Mouse (Mus musculus): ENCODE measurements around the gene Fshb. TPM values are rescaled to one million over a fixed set of nuclear protein-coding genes. Genes with fewer than 3 reads are reported as not detected.

The Fshb gene
- not detected in 2 replicates for polyA plus RNA-seq (2015; fragmentation: Nextera tagmentation; extraction: Ambion mirVana)

GRCm38 (mm10) chr2:107059556-107059955 is at the start of gene Fshb:
TSS of gene Fshb (minus strand) at chr2:107059656.
- Histone ChIP-seq H3K27ac (no peak within 1 kb of the TSS), H3K9me3 (replicated peaks) (no peaks in the 10 kb centered on the region), H3K36me3 (no peaks in the 10 kb centered on the region), H3K9ac (no peak within 1 kb of the TSS), H3K4me3 (no peak within 1 kb of the TSS), H3K4me1 (replicated peaks) (no peaks in the 10 kb centered on the region), H3K27me3 (no peaks in the 10 kb centered on the region), H3K4me2 (no peak within 1 kb of the TSS)
- ATAC-seq (replicated peaks; ENCODE audit: insufficient number of reproducible peaks, insufficient read depth, low FRiP score, low read depth), result no peak
- WGBS, result 64% methylated on average over 4 of the region's 4 CpGs

GRCm38 (mm10) chr2:107084256-107084655 is 24.8 kb upstream of the Fshb start:
- Histone ChIP-seq H3K9me3 (replicated peaks) (no peaks in the 10 kb centered on the region), H3K4me3 (no peak overlapping the region), H3K36me3 (no peaks in the 10 kb centered on the region), H3K4me2 (no peak overlapping the region), H3K4me1 (replicated peaks) (peaks cover 6% of the 10 kb centered on the region; the same call in 1 of the 2 replicates), H3K27me3 (no peaks in the 10 kb centered on the region), H3K9ac (no peak overlapping the region), H3K27ac (no peak overlapping the region)
- no peak for ATAC-seq (replicated peaks; ENCODE audit: insufficient number of reproducible peaks, insufficient read depth, low FRiP score, low read depth)
- 64% methylated on average over 2 of the region's 2 CpGs for WGBS

- H3K27ac ChIP-seq, result peak overlapping the region; percentile 29; the same call in 1 of the 2 replicates
- H3K4me1 ChIP-seq (replicated peaks), result peaks cover 6% of the 10 kb centered on the region; the same call in 1 of the 2 replicates
- peak overlapping the region; percentile 47 for H3K4me2 ChIP-seq
- H3K36me3 ChIP-seq, result no peaks in the 10 kb centered on the region
- ATAC-seq (replicated peaks; ENCODE audit: insufficient number of reproducible peaks, insufficient read depth, low FRiP score, low read depth), result no peak; the same call in 1 of the 2 replicates
- no peak overlapping the region for H3K9ac ChIP-seq
- WGBS, result 42% methylated on average over 14 of the region's 14 CpGs
- H3K27me3 ChIP-seq, result no peaks in the 10 kb centered on the region
- H3K4me3 ChIP-seq, result peak overlapping the region; percentile 12
- H3K9me3 ChIP-seq (replicated peaks), result no peaks in the 10 kb centered on the region
Observed at GRCm38 (mm10) chr2:107083071-107083885, 23.8 kb upstream of the Fshb start.

GRCm38 (mm10) chr2:107063260-107063659 is 3.8 kb upstream of the Fshb start:
- Histone ChIP-seq H3K27me3 (no peaks in the 10 kb centered on the region), H3K36me3 (no peaks in the 10 kb centered on the region), H3K27ac (no peak overlapping the region), H3K4me3 (no peak overlapping the region), H3K9me3 (replicated peaks) (no peaks in the 10 kb centered on the region), H3K9ac (no peak overlapping the region), H3K4me1 (replicated peaks) (no peaks in the 10 kb centered on the region), H3K4me2 (no peak overlapping the region)
- no peak for ATAC-seq (replicated peaks; ENCODE audit: insufficient number of reproducible peaks, insufficient read depth, low FRiP score, low read depth)
- 50% methylated on average over 2 of the region's 2 CpGs for WGBS

GRCm38 (mm10) chr2:107045955-107046354 is 13.5 kb downstream of the Fshb start:
- no peak overlapping the region for H3K4me2 ChIP-seq
- no peaks in the 10 kb centered on the region for H3K9me3 ChIP-seq (replicated peaks)
- ATAC-seq (replicated peaks; ENCODE audit: insufficient number of reproducible peaks, insufficient read depth, low FRiP score, low read depth), result no peak
- no peaks in the 10 kb centered on the region for H3K4me1 ChIP-seq (replicated peaks)
- no peaks in the 10 kb centered on the region for H3K27me3 ChIP-seq
- no peak overlapping the region for H3K4me3 ChIP-seq
- no peak overlapping the region for H3K27ac ChIP-seq
- no peaks in the 10 kb centered on the region for H3K36me3 ChIP-seq
- H3K9ac ChIP-seq, result no peak overlapping the region

- Histone ChIP-seq H3K27ac (no peak overlapping the region), H3K9ac (no peak overlapping the region), H3K4me1 (replicated peaks) (no peaks in the 10 kb centered on the region), H3K27me3 (no peaks in the 10 kb centered on the region), H3K4me3 (no peak overlapping the region), H3K4me2 (no peak overlapping the region), H3K36me3 (no peaks in the 10 kb centered on the region), H3K9me3 (replicated peaks) (no peaks in the 10 kb centered on the region)
- 63% methylated on average over 4 of the region's 4 CpGs for WGBS
- no peak for ATAC-seq (replicated peaks; ENCODE audit: insufficient number of reproducible peaks, insufficient read depth, low FRiP score, low read depth)
Observed at GRCm38 (mm10) chr2:107040816-107041215, 18.6 kb downstream of the Fshb start.

GRCm38 (mm10) chr2:107035980-107036379 is 23.5 kb downstream of the Fshb start:
- Histone ChIP-seq H3K27me3 (no peaks in the 10 kb centered on the region), H3K4me1 (replicated peaks) (no peaks in the 10 kb centered on the region), H3K27ac (no peak overlapping the region), H3K4me2 (no peak overlapping the region), H3K9me3 (replicated peaks) (no peaks in the 10 kb centered on the region), H3K9ac (no peak overlapping the region), H3K36me3 (no peaks in the 10 kb centered on the region), H3K4me3 (no peak overlapping the region)
- WGBS, result 37% methylated on average over 2 of the region's 2 CpGs
- no peak for ATAC-seq (replicated peaks; ENCODE audit: insufficient number of reproducible peaks, insufficient read depth, low FRiP score, low read depth)

- H3K27ac ChIP-seq, result no peak overlapping the region
- ATAC-seq (replicated peaks; ENCODE audit: insufficient number of reproducible peaks, insufficient read depth, low FRiP score, low read depth), result no peak
Observed at GRCm38 (mm10) chr2:107024694-107025093, 34.8 kb downstream of the Fshb start.

GRCm38 (mm10) chr2:107022713-107023112 is 36.7 kb downstream of the Fshb start:
- Histone ChIP-seq H3K4me3 (no peak overlapping the region), H3K4me2 (no peak overlapping the region), H3K9ac (no peak overlapping the region), H3K9me3 (replicated peaks) (no peaks in the 10 kb centered on the region), H3K27me3 (no peaks in the 10 kb centered on the region), H3K36me3 (no peaks in the 10 kb centered on the region), H3K4me1 (replicated peaks) (peaks cover 6% of the 10 kb centered on the region; the same call in 1 of the 2 replicates), H3K27ac (no peak overlapping the region)
- 88% methylated on average over 5 of the region's 5 CpGs for WGBS
- ATAC-seq (replicated peaks; ENCODE audit: insufficient number of reproducible peaks, insufficient read depth, low FRiP score, low read depth), result no peak

More at GRCm38 (mm10) chr2:107024694-107025093, 34.8 kb downstream of the Fshb start:
- Histone ChIP-seq H3K9me3 (replicated peaks) (no peaks in the 10 kb centered on the region), H3K4me1 (replicated peaks) (peaks cover 6% of the 10 kb centered on the region; the same call in 1 of the 2 replicates), H3K4me3 (no peak overlapping the region), H3K27me3 (no peaks in the 10 kb centered on the region), H3K4me2 (no peak overlapping the region), H3K36me3 (no peaks in the 10 kb centered on the region), H3K9ac (no peak overlapping the region)
- 79% methylated on average over 4 of the region's 4 CpGs for WGBS

GRCm38 (mm10) chr2:107019331-107019730 is 40.1 kb downstream of the Fshb start:
- no peak overlapping the region for H3K4me3 ChIP-seq
- no peak for ATAC-seq (replicated peaks; ENCODE audit: insufficient number of reproducible peaks, insufficient read depth, low FRiP score, low read depth)
- no peaks in the 10 kb centered on the region for H3K9me3 ChIP-seq (replicated peaks)
- no peak overlapping the region for H3K4me2 ChIP-seq
- no peak overlapping the region for H3K27ac ChIP-seq
- no peaks in the 10 kb centered on the region for H3K36me3 ChIP-seq
- H3K4me1 ChIP-seq (replicated peaks), result peaks cover 6% of the 10 kb centered on the region; the same call in 1 of the 2 replicates
- H3K27me3 ChIP-seq, result no peaks in the 10 kb centered on the region
- no peak overlapping the region for H3K9ac ChIP-seq
- 69% methylated on average over 2 of the region's 2 CpGs for WGBS

- Histone ChIP-seq H3K36me3 (no peaks in the 10 kb centered on the region), H3K9me3 (replicated peaks) (no peaks in the 10 kb centered on the region), H3K27me3 (no peaks in the 10 kb centered on the region), H3K4me3 (no peak overlapping the region), H3K27ac (peak overlapping the region; percentile 63), H3K4me2 (no peak overlapping the region), H3K9ac (no peak overlapping the region), H3K4me1 (replicated peaks) (0 out of 2 replicates have a peak, but pooled peaks cover 6% of the 10 kb centered on the region)
- no peak for ATAC-seq (replicated peaks; ENCODE audit: insufficient number of reproducible peaks, insufficient read depth, low FRiP score, low read depth)
- WGBS, result 82% methylated on average over 4 of the region's 4 CpGs
Observed at GRCm38 (mm10) chr2:107013161-107013560, 46.3 kb downstream of the Fshb start.

- Histone ChIP-seq H3K4me3 (no peak overlapping the region), H3K4me2 (no peak overlapping the region), H3K9ac (no peak overlapping the region), H3K4me1 (replicated peaks) (0 out of 2 replicates have a peak, but pooled peaks cover 6% of the 10 kb centered on the region), H3K27ac (peak overlapping the region; percentile 69), H3K9me3 (replicated peaks) (no peaks in the 10 kb centered on the region), H3K27me3 (no peaks in the 10 kb centered on the region), H3K36me3 (no peaks in the 10 kb centered on the region)
- peak; percentile 86 for ATAC-seq (replicated peaks; ENCODE audit: insufficient number of reproducible peaks, insufficient read depth, low FRiP score, low read depth)
- 37% methylated on average over 4 of the region's 4 CpGs for WGBS
Observed at GRCm38 (mm10) chr2:107012318-107012717, 47.1 kb downstream of the Fshb start.

Measured in heart, embryonic 15.5 days (tissue).